8 mouse cellular contexts compared by ENCODE assay signal in the genomic region with DNA sequence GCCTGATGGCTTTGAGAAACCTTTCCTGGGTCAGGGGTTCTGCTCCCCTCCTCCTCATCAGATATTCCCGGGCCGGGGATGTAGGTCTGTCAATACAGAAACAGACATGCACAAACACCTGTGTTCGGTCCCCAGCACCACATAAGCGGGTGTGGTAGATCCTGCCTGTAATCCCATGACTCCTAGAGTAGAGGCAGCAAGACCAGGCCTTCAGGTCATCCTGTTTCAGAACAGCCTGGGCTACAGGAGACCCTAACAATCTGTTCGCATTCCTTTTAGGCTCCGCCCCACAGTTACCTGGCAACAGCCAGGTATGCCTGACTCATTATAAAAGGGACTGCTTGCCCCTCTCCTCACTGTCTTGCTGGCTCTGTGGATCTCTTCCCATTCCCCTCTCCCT. TPM values are rescaled to one million over a fixed set of nuclear protein-coding genes. Genes with fewer than 3 reads are reported as not detected.
A peak's percentile ranks its signal among the peaks of the same experiment; 100 is the strongest.
DNase-seq lines count a peak whose midpoint lies in the region; ATAC-seq and TF ChIP-seq lines count a peak whose summit lies in the region.

No protein-coding gene starts in this region.

- no peak overlapping the region for H3K27ac ChIP-seq in kidney, embryonic 15.5 days
- H3K27ac ChIP-seq in embryonic facial prominence, embryonic 11.5 days (replicated peaks; ENCODE audit: low read depth, low read length), result no peak overlapping the region
- peak overlapping the region; percentile 94; the same call in 1 of the 2 replicates for H3K27ac ChIP-seq in hindbrain, postnatal 0 days

- peaks cover 6% of the 10 kb centered on the region; the same call in 1 of the 2 replicates for H3K27me3 ChIP-seq in kidney, embryonic 15.5 days
- H3K27me3 ChIP-seq in embryonic facial prominence, embryonic 11.5 days (ENCODE audit: control insufficient read depth, insufficient read depth, low read length), result peaks cover 3% of the 10 kb centered on the region; the same call in 1 of the 2 replicates
- no peaks in the 10 kb centered on the region for H3K27me3 ChIP-seq in hindbrain, postnatal 0 days (ENCODE audit: insufficient read depth, low read length)

- peak overlapping the region; percentile 81 for H3K9ac ChIP-seq in kidney, embryonic 15.5 days
- H3K9ac ChIP-seq in embryonic facial prominence, embryonic 11.5 days (replicated peaks; ENCODE audit: low read length), result peak overlapping the region; percentile 85
- peak overlapping the region; percentile 87 for H3K9ac ChIP-seq in hindbrain, postnatal 0 days (replicated peaks; ENCODE audit: low read length)

- no peak for ATAC-seq in kidney, embryonic 15.5 days (replicated peaks; ENCODE audit: low FRiP score)
- ATAC-seq in embryonic facial prominence, embryonic 11.5 days (replicated peaks; ENCODE audit: insufficient number of reproducible peaks, low FRiP score, low TSS enrichment, low read depth), result no peak; the same call in 1 of the 2 replicates
- 0 out of 2 replicates have a peak, but pooled peaks have one; percentile 2 for ATAC-seq in hindbrain, postnatal 0 days
- no peak for ATAC-seq in monocyte, adult 5-6 weeks (replicated peaks; ENCODE audit: insufficient number of reproducible peaks, low FRiP score, low TSS enrichment, poor library complexity, severe bottlenecking)

- no peaks in the 10 kb centered on the region for H3K36me3 ChIP-seq in kidney, embryonic 15.5 days
- no peaks in the 10 kb centered on the region for H3K36me3 ChIP-seq in embryonic facial prominence, embryonic 11.5 days (replicated peaks; ENCODE audit: control insufficient read depth, insufficient read depth, low read depth, low read length)
- H3K36me3 ChIP-seq in hindbrain, postnatal 0 days (ENCODE audit: insufficient read depth, low read length), result no peaks in the 10 kb centered on the region

- H3K4me1 ChIP-seq in kidney, embryonic 15.5 days, result peaks cover 25% of the 10 kb centered on the region
- H3K4me1 ChIP-seq in embryonic facial prominence, embryonic 11.5 days (ENCODE audit: control insufficient read depth, insufficient read depth, low read length), result no peaks in the 10 kb centered on the region; the same call in 1 of the 2 replicates
- H3K4me1 ChIP-seq in hindbrain, postnatal 0 days (ENCODE audit: insufficient read depth, low read length), result no peaks in the 10 kb centered on the region; the same call in 1 of the 2 replicates

- no peaks in the 10 kb centered on the region for H3K9me3 ChIP-seq in kidney, embryonic 15.5 days (replicated peaks)
- H3K9me3 ChIP-seq in embryonic facial prominence, embryonic 11.5 days (replicated peaks; ENCODE audit: control insufficient read depth, low read length), result no peaks in the 10 kb centered on the region
- no peaks in the 10 kb centered on the region for H3K9me3 ChIP-seq in hindbrain, postnatal 0 days (ENCODE audit: low read length)

- peak overlapping the region; percentile 95 for H3K4me2 ChIP-seq in kidney, embryonic 15.5 days
- peak overlapping the region; percentile 97 for H3K4me2 ChIP-seq in embryonic facial prominence, embryonic 11.5 days (ENCODE audit: low read depth, low read length)
- H3K4me2 ChIP-seq in hindbrain, postnatal 0 days (ENCODE audit: low read depth, low read length), result peak overlapping the region; percentile 91

- H3K4me3 ChIP-seq in kidney, embryonic 15.5 days (replicated peaks), result peak overlapping the region; percentile 70
- peak overlapping the region; percentile 66 for H3K4me3 ChIP-seq in embryonic facial prominence, embryonic 11.5 days (ENCODE audit: low read depth, low read length)
- peak overlapping the region; percentile 67 for H3K4me3 ChIP-seq in hindbrain, postnatal 0 days (ENCODE audit: low read length)

- WGBS in kidney, embryonic 15.5 days, result 30% methylated on average over 6 of the region's 6 CpGs
- WGBS in embryonic facial prominence, embryonic 11.5 days, result 28% methylated on average over 6 of the region's 6 CpGs
- WGBS in hindbrain, postnatal 0 days, result 29% methylated on average over 6 of the region's 6 CpGs

- no peak for TF ChIP-seq CTCF in hindbrain, postnatal 0 days (IDR thresholded peaks at IDR 0.05; ENCODE audit: low read depth)

- no peak for DNase-seq in kidney, postnatal 25 days
- DNase-seq in embryonic facial prominence, embryonic 11.5 days (ENCODE audit: low spot score), result no peak
- DNase-seq in hindbrain, postnatal 0 days (ENCODE audit: low spot score), result no peak
- DNase-seq in neural tube, embryonic 10.5 days (ENCODE audit: extremely low spot score, low spot score), result peak; percentile 26
- DNase-seq in frontal cortex, adult 2 months (ENCODE audit: extremely low spot score in 1 of 2, low spot score in 1 of 2), result no peak
- DNase-seq in embryo, embryonic 10.5 days (ENCODE audit: low spot score), result no peak

RNA-seq across cellular contexts. Expression of gene 2310034G01Rik, which starts 0.6 kb away (rescaled TPM):
- 2.0 and 2.6 TPM in 2 replicates for polyA plus RNA-seq in kidney, embryonic 15.5 days (2015; fragmentation: Nextera tagmentation; extraction: Ambion mirVana)
- 1.1 and 2.0 TPM in 2 replicates for polyA plus RNA-seq in embryonic facial prominence, embryonic 11.5 days (2014; fragmentation: Nextera tagmentation; extraction: Ambion mirVana)
- total RNA-seq in hindbrain, postnatal 0 days (2014; rRNA removed), result 0.89 and 3.3 TPM in 2 replicates
- 1.7 and 2.5 TPM in 2 replicates for polyA plus RNA-seq in hindbrain, postnatal 0 days (2015; fragmentation: Nextera tagmentation; extraction: Ambion mirVana)
- 1.8 and 2.1 TPM in 2 replicates for polyA plus RNA-seq in frontal cortex, adult 2 months (2012; rRNA removed)
- 1.5 TPM in 2 of 3 replicates, not detected in the other for total RNA-seq in monocyte, adult 5-6 weeks (2017)

RNA-seq across cellular contexts. Expression of gene Mfsd13a, which starts 8.6 kb away (rescaled TPM):
- polyA plus RNA-seq in kidney, embryonic 15.5 days (2015; fragmentation: Nextera tagmentation; extraction: Ambion mirVana), result 12.5 and 15.0 TPM in 2 replicates
- polyA plus RNA-seq in embryonic facial prominence, embryonic 11.5 days (2014; fragmentation: Nextera tagmentation; extraction: Ambion mirVana), result 3.2 and 4.1 TPM in 2 replicates
- 7.5 and 12.3 TPM in 2 replicates for total RNA-seq in hindbrain, postnatal 0 days (2014; rRNA removed)
- 9.9 and 10.5 TPM in 2 replicates for polyA plus RNA-seq in hindbrain, postnatal 0 days (2015; fragmentation: Nextera tagmentation; extraction: Ambion mirVana)
- 30.4 and 39.6 TPM in 2 replicates for polyA plus RNA-seq in frontal cortex, adult 2 months (2012; rRNA removed)
- total RNA-seq in monocyte, adult 5-6 weeks (2017), result 0.57 to 2.9 TPM (median 0.75 TPM) in 3 replicates

RNA-seq across cellular contexts. Expression of gene Cuedc2, which starts 11.0 kb away (rescaled TPM):
- polyA plus RNA-seq in kidney, embryonic 15.5 days (2015; fragmentation: Nextera tagmentation; extraction: Ambion mirVana), result 158 and 177 TPM in 2 replicates
- 183 and 199 TPM in 2 replicates for polyA plus RNA-seq in embryonic facial prominence, embryonic 11.5 days (2014; fragmentation: Nextera tagmentation; extraction: Ambion mirVana)
- total RNA-seq in hindbrain, postnatal 0 days (2014; rRNA removed), result 125 and 134 TPM in 2 replicates
- polyA plus RNA-seq in hindbrain, postnatal 0 days (2015; fragmentation: Nextera tagmentation; extraction: Ambion mirVana), result 312 and 326 TPM in 2 replicates
- 226 and 229 TPM in 2 replicates for polyA plus RNA-seq in frontal cortex, adult 2 months (2012; rRNA removed)
- total RNA-seq in monocyte, adult 5-6 weeks (2017), result 43.0 to 58.3 TPM (median 56.0 TPM) in 3 replicates

RNA-seq across cellular contexts. Expression of gene Fbxl15, which starts 21.6 kb away (rescaled TPM):
- 18.2 and 20.1 TPM in 2 replicates for polyA plus RNA-seq in kidney, embryonic 15.5 days (2015; fragmentation: Nextera tagmentation; extraction: Ambion mirVana)
- polyA plus RNA-seq in embryonic facial prominence, embryonic 11.5 days (2014; fragmentation: Nextera tagmentation; extraction: Ambion mirVana), result 15.0 and 18.0 TPM in 2 replicates
- 69.1 and 71.4 TPM in 2 replicates for total RNA-seq in hindbrain, postnatal 0 days (2014; rRNA removed)
- 53.3 and 54.2 TPM in 2 replicates for polyA plus RNA-seq in hindbrain, postnatal 0 days (2015; fragmentation: Nextera tagmentation; extraction: Ambion mirVana)
- 33.2 and 36.5 TPM in 2 replicates for polyA plus RNA-seq in frontal cortex, adult 2 months (2012; rRNA removed)
- total RNA-seq in monocyte, adult 5-6 weeks (2017), result 1.2 to 3.0 TPM (median 2.2 TPM) in 3 replicates

RNA-seq across cellular contexts. Expression of gene Psd, which starts 22.6 kb away (rescaled TPM):
- polyA plus RNA-seq in kidney, embryonic 15.5 days (2015; fragmentation: Nextera tagmentation; extraction: Ambion mirVana), result 3.9 and 7.2 TPM in 2 replicates
- 4.8 and 5.0 TPM in 2 replicates for polyA plus RNA-seq in embryonic facial prominence, embryonic 11.5 days (2014; fragmentation: Nextera tagmentation; extraction: Ambion mirVana)
- total RNA-seq in hindbrain, postnatal 0 days (2014; rRNA removed), result 380 and 396 TPM in 2 replicates
- polyA plus RNA-seq in hindbrain, postnatal 0 days (2015; fragmentation: Nextera tagmentation; extraction: Ambion mirVana), result 115 and 123 TPM in 2 replicates
- 653 and 659 TPM in 2 replicates for polyA plus RNA-seq in frontal cortex, adult 2 months (2012; rRNA removed)
- 0.76 TPM in 1 of 3 replicates, not detected in the others for total RNA-seq in monocyte, adult 5-6 weeks (2017)
